Mouse (Mus musculus) hindbrain, embryonic 11.5 days (tissue): ENCODE data around the gene Myom1. TPM values are rescaled to one million over a fixed set of nuclear protein-coding genes. Genes with fewer than 3 reads are reported as not detected.

Experiments used
- ATAC-seq: fragments of 200-750 bp; cut with Nextera tagmentation; 2 replicates; pipeline ENCODE4 v1.8.0; 2017; ENCODE audit warnings: mild to moderate bottlenecking, moderate TSS enrichment, moderate library complexity; ENCODE audit not compliant: low FRiP score
- DNase-seq: peaks from one replicate; pipeline ENCODE4 v3.0.0-alpha.2; 2015; ENCODE audit warnings: low spot score
- H3K27ac ChIP-seq: fragments of 300-500 bp; sonication (generic); 2 replicates; pipeline ENCODE4 v1.5.1; 2014; ENCODE audit warnings: mild to moderate bottlenecking, low read depth, low read length
- H3K27me3 ChIP-seq: fragments of 300-500 bp; sonication (generic); 2 replicates; pipeline ENCODE4 v1.6.1; 2014; ENCODE audit warnings: mild to moderate bottlenecking, low read length, moderate library complexity, mixed read lengths; ENCODE audit not compliant: control insufficient read depth, insufficient read depth
- H3K36me3 ChIP-seq: fragments of 300-500 bp; sonication (generic); 2 replicates; pipeline ENCODE4 v1.6.1; 2014; ENCODE audit warnings: mild to moderate bottlenecking, low read length, moderate library complexity, mixed read lengths; ENCODE audit not compliant: control insufficient read depth, insufficient read depth
- H3K4me1 ChIP-seq: fragments of 300-500 bp; sonication (generic); replicated peaks from 2 replicates; pipeline ENCODE4 v1.6.1; 2014; ENCODE audit warnings: low read length, mixed read lengths; ENCODE audit not compliant: control insufficient read depth, insufficient read depth
- H3K4me2 ChIP-seq: fragments of 300-500 bp; sonication (generic); replicated peaks from 2 replicates; pipeline ENCODE4 v1.6.1; 2014; ENCODE audit warnings: mild to moderate bottlenecking, low read depth, low read length
- H3K4me3 ChIP-seq: fragments of 300-500 bp; sonication (generic); 2 replicates; pipeline ENCODE4 v1.5.1; 2014; ENCODE audit warnings: low read depth, low read length
- H3K9ac ChIP-seq: fragments of 300-500 bp; sonication (generic); 2 replicates; pipeline ENCODE4 v1.6.1; 2014; ENCODE audit warnings: low read depth, low read length
- H3K9me3 ChIP-seq: fragments of 300-500 bp; sonication (generic); 2 replicates; pipeline ENCODE4 v1.6.1; 2016; ENCODE audit warnings: low read length; ENCODE audit not compliant: control insufficient read depth
- WGBS: fragments of 180-500 bp; shearing (Covaris S2); extraction: QIAGEN DNeasy Blood & Tissue Kit; methylation state at CpG from one replicate; pipeline ENCODE4 v1.1.7; 2014; 5-methylcytosine and 5-hydroxymethylcytosine counted together
- polyA plus RNA-seq: library from polyadenylated mRNA; unstranded; fragments of >200 nt; fragmentation: Nextera tagmentation; extraction: Ambion mirVana; gene quantifications from 2 replicates; pipeline ENCODE4 v1.2.1, GENCODE M21; 2014

Myom1 gene
- polyA plus RNA-seq, 1 experiment from 2014 or later: 2.0 TPM

- Histone ChIP-seq H3K27ac (no peak overlapping the region), H3K4me2 (no peak overlapping the region), H3K36me3 (no peaks in the 10 kb centered on the region), H3K27me3 (no peaks in the 10 kb centered on the region), H3K9ac (no peak overlapping the region), H3K9me3 (no peaks in the 10 kb centered on the region), H3K4me3 (no peak overlapping the region), H3K4me1 (no peaks in the 10 kb centered on the region)
- ATAC-seq: no peak
- no peak for DNase-seq
- 87% methylated on average over 5 of the region's 5 CpGs for WGBS
Measured at GRCm38 (mm10) chr17:71006976-71007375, 4.5 kb downstream of the Myom1 start.

GRCm38 (mm10) chr17:71008676-71009075 lies 6.2 kb downstream of the Myom1 start:
- no peaks in the 10 kb centered on the region for H3K36me3 ChIP-seq
- no peak for DNase-seq
- H3K4me1 ChIP-seq: no peaks in the 10 kb centered on the region
- H3K4me3 ChIP-seq: no peak overlapping the region
- no peak for ATAC-seq
- H3K9ac ChIP-seq: no peak overlapping the region
- H3K4me2 ChIP-seq: no peak overlapping the region
- H3K27me3 ChIP-seq: no peaks in the 10 kb centered on the region
- H3K9me3 ChIP-seq: no peaks in the 10 kb centered on the region
- WGBS: 90% methylated on average over 3 of the region's 3 CpGs
- H3K27ac ChIP-seq: no peak overlapping the region

GRCm38 (mm10) chr17:71009751-71010150 lies 7.3 kb downstream of the Myom1 start:
- Histone ChIP-seq H3K9ac (no peak overlapping the region), H3K4me2 (no peak overlapping the region), H3K9me3 (no peaks in the 10 kb centered on the region), H3K4me1 (no peaks in the 10 kb centered on the region), H3K27me3 (no peaks in the 10 kb centered on the region), H3K27ac (no peak overlapping the region), H3K36me3 (no peaks in the 10 kb centered on the region), H3K4me3 (no peak overlapping the region)
- WGBS: 73% methylated on average over 1 of the region's 1 CpGs
- ATAC-seq (no peak), DNase-seq (no peak)

GRCm38 (mm10) chr17:71010646-71011242 lies 8.3 kb downstream of the Myom1 start:
- 66% methylated on average over 7 of the region's 7 CpGs for WGBS
- H3K9ac ChIP-seq: no peak overlapping the region
- no peaks in the 10 kb centered on the region for H3K27me3 ChIP-seq
- no peaks in the 10 kb centered on the region for H3K9me3 ChIP-seq
- no peaks in the 10 kb centered on the region for H3K4me1 ChIP-seq
- ATAC-seq (no peak), DNase-seq (no peak)
- no peak overlapping the region for H3K4me2 ChIP-seq
- no peaks in the 10 kb centered on the region for H3K36me3 ChIP-seq
- H3K4me3 ChIP-seq: no peak overlapping the region
- H3K27ac ChIP-seq: no peak overlapping the region

GRCm38 (mm10) chr17:71011931-71012662 lies 9.7 kb downstream of the Myom1 start:
- ATAC-seq (no peak), DNase-seq (no peak)
- H3K9me3 ChIP-seq: no peaks in the 10 kb centered on the region
- 86% methylated on average over 9 of the region's 9 CpGs for WGBS
- H3K4me3 ChIP-seq: no peak overlapping the region
- no peaks in the 10 kb centered on the region for H3K27me3 ChIP-seq
- H3K4me2 ChIP-seq: no peak overlapping the region
- no peak overlapping the region for H3K27ac ChIP-seq
- H3K9ac ChIP-seq: no peak overlapping the region
- no peaks in the 10 kb centered on the region for H3K36me3 ChIP-seq
- no peaks in the 10 kb centered on the region for H3K4me1 ChIP-seq

- H3K27me3 ChIP-seq: no peaks in the 10 kb centered on the region
- DNase-seq (no peak), ATAC-seq (no peak)
- H3K4me3 ChIP-seq: no peak overlapping the region
- H3K9ac ChIP-seq: no peak overlapping the region
- no peaks in the 10 kb centered on the region for H3K36me3 ChIP-seq
- H3K4me1 ChIP-seq: no peaks in the 10 kb centered on the region
- H3K9me3 ChIP-seq: no peaks in the 10 kb centered on the region
- H3K4me2 ChIP-seq: no peak overlapping the region
- H3K27ac ChIP-seq: no peak overlapping the region
- WGBS: 88% methylated on average over 6 of the region's 6 CpGs
Measured at GRCm38 (mm10) chr17:71013105-71013504, 10.7 kb downstream of the Myom1 start.

- H3K27me3 ChIP-seq: no peaks in the 10 kb centered on the region
- H3K4me3 ChIP-seq: no peak overlapping the region
- no peak overlapping the region for H3K4me2 ChIP-seq
- DNase-seq (no peak), ATAC-seq (no peak)
- no peaks in the 10 kb centered on the region for H3K36me3 ChIP-seq
- 40% methylated on average over 5 of the region's 5 CpGs for WGBS
- H3K4me1 ChIP-seq: no peaks in the 10 kb centered on the region
- H3K27ac ChIP-seq: no peak overlapping the region
- H3K9me3 ChIP-seq: no peaks in the 10 kb centered on the region
- H3K9ac ChIP-seq: no peak overlapping the region
Measured at GRCm38 (mm10) chr17:71014911-71015310, 12.5 kb downstream of the Myom1 start.

- DNase-seq: no peak
- Histone ChIP-seq H3K27me3 (no peaks in the 10 kb centered on the region), H3K4me1 (no peaks in the 10 kb centered on the region), H3K9me3 (no peaks in the 10 kb centered on the region), H3K27ac (no peak overlapping the region), H3K9ac (no peak overlapping the region), H3K4me2 (no peak overlapping the region), H3K4me3 (no peak overlapping the region), H3K36me3 (no peaks in the 10 kb centered on the region)
- 93% methylated on average over 4 of the region's 4 CpGs for WGBS
- ATAC-seq: no peak
Measured at GRCm38 (mm10) chr17:71017457-71017998, 15.1 kb downstream of the Myom1 start.

GRCm38 (mm10) chr17:71018151-71018550 lies 15.7 kb downstream of the Myom1 start:
- Histone ChIP-seq H3K27me3 (no peaks in the 10 kb centered on the region), H3K4me3 (no peak overlapping the region), H3K9me3 (no peaks in the 10 kb centered on the region), H3K4me1 (no peaks in the 10 kb centered on the region), H3K9ac (no peak overlapping the region), H3K36me3 (no peaks in the 10 kb centered on the region), H3K4me2 (no peak overlapping the region), H3K27ac (no peak overlapping the region)
- 99% methylated on average over 3 of the region's 3 CpGs for WGBS
- ATAC-seq: no peak
- no peak for DNase-seq
